Mouse (Mus musculus) natural killer cell, adult 2 months (primary cell): ENCODE measurements around the gene Rgl3.

ENCODE experiments used
- DNase-seq, 2 experiments: peaks; one replicate each; pipeline ENCODE4 v3.0.0; 2022; ENCODE audit warnings: low spot score in 2 of 2

Gene Rgl3

DNA sequence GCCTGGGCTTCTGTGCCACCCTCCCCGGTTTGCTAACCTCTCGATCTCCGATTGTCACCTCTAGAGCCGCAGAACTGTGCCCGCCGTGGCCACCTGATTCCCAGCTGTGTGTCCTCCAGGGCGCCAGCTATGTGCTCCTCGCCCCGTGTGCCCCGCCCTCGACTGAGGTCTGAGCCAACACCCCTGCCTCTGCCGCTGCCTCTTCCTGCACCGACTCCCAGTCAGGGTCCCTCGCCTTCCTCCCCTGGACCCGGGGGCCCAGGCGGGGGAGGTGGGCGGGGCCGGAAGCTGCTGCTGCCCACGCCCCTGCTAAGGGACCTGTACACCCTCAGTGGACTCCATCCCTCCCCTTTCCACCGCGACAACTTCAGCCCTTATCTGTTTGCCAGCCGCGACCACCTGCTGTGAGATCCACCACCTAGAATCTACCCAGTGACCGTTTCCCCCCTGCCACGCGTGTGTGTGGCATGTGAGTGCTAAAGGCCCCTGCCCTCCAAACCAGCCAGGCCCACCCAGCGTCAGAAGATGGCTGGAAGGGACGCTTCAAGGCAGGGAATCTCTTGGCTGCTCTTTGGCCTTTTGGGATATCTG is 41.6 kb downstream of the Rgl3 start:
- no peak for DNase-seq

DNA sequence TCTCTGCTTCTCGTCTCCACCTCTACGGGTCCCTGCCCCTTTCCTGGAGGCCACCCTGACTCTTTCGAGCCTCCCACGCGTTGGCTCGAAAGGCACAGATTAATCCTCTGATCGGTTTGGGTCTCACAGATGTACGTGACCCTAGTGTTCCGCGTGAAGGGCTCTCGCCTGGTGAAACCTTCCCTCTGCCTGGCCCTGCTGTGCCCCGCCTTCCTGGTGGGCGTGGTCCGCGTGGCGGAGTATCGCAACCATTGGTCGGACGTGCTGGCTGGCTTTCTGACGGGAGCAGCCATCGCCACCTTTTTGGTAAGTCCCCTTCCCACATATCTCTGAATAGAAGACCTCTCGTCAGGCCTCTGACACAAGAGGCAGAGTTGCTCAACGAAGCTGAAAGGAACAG is 45.0 kb downstream of the Rgl3 start:
- DNase-seq = no peak

DNA sequence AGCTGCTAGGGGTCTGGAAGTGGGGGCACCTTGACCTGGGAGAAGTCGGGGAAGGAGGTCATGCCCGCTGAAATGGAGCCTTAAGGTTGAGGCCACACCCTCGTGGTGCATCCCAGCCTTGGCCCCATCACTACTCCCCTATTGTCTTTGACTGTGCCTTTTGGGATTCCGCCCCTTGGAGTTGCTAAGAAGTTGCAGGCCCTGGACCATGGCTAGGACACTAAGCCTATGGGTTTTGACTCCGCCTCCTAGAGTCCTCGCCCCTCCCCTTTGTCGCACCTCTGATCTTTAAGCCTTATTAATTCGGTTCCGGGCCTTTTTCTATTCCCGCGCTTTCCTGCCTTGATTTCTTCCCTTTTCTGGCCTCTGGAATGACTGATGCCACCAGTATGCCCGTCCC is 45.6 kb downstream of the Rgl3 start:
- DNase-seq = no peak

DNA sequence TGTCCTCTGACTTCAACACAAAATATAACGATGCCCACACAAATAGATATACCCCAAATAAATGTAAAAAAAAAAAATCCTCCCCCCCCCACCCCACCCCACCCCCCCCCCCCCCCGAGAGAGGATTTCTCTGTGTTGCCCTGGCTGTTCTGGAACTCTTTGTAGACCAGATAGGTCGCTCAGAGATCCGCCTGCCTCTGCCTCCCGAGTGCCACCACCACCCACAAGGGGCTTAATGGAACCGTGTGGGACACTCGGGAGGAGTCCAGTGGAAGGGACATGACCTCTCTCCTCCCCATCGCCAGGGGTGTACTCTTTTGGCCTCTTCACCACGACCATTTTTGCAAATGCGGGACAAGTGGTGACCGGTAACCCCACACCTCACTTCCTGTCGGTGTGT is 46.2 kb downstream of the Rgl3 start:
- DNase-seq = no peak

DNA sequence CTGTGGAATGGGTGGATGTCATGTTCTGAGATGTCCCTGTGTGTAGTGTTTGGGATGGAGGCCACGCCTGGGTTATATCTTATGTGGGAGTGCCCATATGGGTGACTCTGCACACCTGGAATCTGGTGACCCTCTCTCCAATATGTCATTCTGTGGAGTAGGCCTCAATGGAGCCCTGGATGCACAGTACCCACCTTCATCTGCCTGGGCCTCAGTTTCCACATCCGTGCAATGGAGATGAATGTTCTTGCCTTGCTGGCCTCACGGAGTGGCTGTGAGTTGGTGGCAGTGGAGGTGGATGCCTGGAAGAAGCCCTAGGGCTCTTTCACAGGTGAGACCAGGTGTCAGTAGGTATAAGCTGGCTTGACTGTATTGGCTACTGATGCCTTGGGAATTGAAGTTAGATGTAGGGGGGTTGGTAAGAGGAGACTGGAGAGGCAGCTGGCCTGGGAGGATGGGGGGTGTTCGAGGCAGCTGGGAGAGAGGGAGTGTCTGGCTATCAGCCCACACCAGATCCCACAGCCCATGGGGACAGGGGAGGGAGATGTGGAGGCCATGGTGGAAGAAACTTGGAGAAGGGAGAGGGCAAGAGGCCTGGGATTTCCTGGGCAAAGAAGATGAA is 50.9 kb downstream of the Rgl3 start:
- no peak for DNase-seq

DNA sequence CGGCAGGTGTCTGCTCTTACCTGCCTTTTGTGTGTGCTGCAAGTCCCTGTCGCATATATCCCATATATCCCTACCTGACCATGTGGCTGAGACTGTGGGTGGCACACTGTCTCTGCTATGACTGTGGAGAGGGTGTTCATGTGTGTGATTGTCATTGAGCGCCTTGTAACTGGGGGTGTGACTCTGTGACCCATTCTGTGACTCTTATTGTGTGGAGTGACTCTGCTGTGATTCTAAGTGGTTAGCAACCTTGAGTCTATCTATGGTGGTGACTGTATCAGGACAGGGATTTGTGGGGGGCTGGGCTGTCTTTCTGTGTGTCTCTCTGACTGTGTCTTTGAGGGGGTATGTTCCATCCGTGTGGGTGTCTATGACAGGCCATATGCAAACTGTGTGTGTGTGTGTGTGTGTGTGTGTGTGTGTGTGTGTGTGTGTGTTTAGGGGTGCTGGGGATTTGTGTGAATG is 51.5 kb downstream of the Rgl3 start:
- no peak for DNase-seq

DNA sequence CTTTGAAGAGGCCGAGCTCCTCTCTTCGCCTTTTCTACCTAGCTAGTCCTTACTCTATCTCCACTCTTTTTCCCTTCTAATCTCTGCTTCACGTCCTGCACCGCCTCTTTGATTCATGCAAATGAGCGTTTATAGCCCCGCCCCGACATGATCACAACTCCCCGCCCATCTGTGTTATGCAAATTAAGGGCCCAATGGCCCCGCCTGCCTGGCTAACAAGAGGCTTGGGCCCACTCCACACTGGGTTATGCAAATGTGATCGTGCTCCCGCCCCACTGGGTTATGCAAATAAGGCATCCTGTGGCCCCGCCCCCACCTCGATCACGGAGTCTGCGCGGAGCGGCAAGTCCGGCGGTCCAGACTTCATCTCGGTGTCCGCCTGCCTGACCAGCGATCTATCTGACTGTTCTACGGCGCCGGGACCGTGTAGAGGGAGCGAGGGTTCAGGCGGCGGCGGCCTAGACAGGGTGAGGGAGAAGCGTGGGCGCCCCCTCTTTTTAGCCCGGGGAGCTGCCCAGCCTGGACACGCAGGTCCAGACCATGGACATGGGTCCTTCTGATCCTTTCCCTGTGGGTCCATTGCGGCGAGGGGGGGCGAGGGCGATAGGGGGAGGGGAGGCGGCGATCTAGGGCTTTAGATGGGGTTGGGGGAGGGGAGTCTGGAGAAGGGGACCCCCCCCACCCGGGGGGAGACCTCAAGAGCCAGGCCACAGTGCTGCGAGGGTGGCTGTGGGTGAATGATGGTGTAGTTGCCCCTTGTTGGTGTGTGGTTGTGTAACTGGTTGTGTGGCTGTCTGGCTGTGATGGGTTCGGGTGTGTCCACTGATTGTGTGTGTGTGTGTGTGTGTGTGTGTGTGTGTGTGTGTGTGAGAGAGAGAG is 52.3 kb downstream of the Rgl3 start, which contains the start of gene Plppr2:
Gene Plppr2 (plus strand): TSS at position 342 of the 879 bp plus-strand sequence.
- DNase-seq = peak; percentile 88 to 92

DNA sequence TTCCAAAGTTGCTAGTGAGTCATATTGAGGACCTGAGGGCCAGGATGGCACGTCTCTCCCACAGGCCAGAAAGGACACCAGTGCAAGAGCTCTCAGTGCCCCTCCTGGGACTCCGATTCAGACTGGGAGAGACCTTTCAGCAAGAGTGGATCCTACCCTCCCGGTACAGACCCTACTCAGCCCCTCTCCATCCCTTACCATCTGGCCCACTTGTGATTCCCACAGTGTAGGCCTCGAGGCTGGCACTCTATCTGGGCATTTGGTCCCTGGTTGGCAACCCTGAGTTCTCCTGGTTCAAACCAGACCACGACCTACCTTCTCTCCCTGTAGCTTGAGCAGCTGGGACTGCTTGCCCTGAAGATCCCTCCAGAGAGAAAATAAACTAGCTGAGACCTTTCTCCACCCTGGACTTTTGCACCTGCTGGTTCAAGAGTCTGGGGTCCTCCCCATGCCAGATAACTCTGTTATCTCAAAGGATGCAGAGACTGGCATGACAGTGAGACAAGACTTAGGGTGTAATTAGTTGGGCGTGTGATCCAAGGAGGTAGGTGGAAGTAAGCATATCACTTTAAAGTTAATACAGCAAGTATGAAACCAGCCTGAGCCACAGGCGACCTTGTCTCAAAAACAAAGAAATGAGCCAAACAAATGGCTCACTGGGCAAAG is 53.6 kb downstream of the Rgl3 start:
- no peak for DNase-seq

DNA sequence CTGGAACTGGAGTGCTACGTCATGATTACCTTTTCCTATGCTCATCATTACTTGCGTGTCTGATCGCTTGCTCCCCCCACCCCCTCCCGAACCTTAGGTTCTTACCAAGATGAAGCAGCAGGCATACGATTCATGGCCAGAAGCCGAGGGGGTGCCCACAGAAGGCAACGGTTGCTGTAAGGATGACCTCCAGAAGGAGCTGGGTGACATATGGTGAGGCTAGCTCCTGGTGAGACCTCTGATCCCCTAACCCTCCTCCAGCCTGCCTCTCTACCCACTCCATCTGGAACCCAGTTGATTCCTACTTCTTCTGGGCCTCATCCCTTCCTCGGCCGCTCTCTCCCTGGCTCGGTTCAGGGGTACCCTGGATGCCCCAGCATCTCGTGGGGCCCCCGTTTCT is 55.2 kb downstream of the Rgl3 start:
- DNase-seq = no peak

DNA sequence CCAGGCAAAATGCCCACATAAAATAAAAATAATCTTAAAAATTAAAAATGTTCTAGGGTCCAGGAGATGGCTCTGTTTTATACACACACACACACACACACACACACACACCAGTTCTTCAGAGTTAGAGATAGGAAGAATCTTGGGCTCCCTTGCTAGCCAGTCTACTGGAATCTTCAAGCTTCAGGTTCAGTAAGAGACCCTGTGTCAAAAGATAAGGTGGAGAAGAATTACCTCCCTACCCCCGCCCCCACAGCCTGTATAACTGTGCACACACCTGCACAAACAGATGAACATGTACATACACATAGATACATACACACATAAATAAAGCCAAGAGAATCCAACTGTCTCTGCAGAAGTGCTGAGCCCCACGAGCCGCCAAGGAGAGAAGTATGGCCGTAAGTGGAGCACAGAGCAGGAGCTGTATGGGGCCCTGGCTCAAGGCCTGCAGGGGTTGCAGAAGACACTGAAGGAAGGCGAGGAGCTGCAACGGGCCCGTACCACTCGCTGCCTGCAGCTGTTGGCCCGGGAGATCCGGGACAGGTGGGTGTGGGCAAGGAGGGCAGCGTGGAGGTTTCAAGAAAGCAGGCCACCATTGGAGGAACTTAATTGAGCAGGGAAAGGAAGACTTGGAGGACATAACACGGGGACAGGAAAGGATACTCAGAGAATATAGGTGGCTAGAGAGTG is 56.7 kb downstream of the Rgl3 start:
- no peak for DNase-seq

DNA sequence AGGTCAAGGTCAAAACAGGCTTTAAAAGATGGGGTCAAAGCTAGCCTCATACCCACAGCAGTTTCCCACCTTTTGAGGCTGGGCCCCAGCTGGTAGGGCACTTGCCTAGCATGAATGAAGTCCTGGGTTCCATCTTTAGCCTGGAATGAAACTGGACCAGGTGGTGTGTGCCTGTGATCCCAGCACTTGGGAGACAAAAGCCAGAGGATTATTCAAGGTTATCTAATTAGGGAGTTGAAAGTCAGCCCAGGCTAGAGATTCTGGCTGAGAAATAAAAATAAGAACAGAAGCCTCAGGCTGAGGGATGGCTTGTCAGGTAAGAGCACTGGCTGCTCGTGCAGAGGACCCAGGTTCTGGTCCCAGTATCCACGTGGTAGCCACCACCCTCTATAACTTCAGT is 57.2 kb downstream of the Rgl3 start:
- no peak for DNase-seq

DNA sequence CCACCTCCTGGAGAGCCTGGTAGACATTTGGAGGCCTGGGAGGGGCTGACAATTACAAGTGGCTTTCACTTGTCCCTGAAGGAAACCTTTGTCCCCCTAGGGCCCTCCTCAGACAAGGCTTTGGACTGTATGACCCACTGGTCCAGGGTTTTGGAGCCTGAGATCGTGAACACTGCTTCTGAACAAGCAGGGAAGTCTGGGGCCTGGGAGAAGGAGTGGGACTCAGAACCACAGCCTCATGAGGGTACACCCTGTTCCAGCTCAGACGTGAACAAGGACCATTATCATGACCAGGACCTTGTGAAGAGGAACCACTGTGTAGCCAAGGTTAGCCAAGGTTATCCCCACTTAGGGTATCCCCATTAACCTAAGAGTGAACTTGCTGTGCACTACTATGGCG is 60.0 kb downstream of the Rgl3 start:
- no peak for DNase-seq

DNA sequence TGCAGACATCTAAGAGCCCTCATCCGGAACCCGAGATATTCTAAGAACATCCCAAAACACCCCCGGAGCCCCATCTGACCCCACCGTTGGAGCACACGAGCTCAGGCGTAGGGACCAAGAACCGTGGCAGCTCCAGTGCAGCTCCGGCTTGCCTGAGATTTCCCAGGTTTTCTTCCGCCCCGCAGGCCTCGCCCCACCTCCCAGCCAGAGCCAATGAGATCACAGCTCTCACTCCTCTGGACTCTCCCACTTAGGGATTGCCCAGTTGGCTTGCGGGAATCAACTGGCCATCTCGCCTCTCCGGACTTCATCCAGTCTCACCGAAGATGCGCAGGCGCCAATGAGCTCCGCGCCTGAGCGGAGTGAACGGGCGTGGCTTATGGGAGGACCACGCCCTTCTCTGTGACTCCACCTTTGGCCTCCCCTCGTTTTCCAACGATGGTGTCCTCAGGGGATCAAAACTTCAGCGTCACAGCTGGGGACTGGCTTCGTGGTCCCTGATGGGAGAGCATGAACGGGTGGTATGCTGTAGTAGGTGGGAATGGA is 62.0 kb downstream of the Rgl3 start, which contains the start of the genes Ccdc159 and Tmem205:
Gene Ccdc159 (plus strand): TSS at position 264 of the 546 bp plus-strand sequence.
Gene Tmem205 (minus strand): TSS at position 349 of the 546 bp plus-strand sequence.
- no peak for DNase-seq

DNA sequence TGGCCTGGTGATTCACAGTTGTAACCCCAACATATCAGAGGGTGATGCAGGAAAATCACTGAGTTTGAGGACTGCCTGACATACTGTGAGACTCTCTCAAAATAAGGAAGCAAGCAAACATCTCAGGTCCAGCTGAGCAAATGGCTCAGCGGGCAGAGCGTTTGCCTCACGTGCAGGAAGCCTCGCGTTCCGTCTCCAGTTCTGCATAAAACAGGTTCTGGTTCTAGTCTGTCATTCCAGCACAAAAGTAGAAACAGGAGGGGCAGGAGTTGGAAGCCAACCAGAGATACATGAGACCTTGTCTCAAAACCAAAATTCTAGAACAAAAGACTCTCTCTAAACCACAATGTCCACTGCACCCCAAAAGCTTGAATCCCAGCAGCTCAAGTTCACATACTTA is 62.5 kb downstream of the Rgl3 start:
- no peak for DNase-seq

DNA sequence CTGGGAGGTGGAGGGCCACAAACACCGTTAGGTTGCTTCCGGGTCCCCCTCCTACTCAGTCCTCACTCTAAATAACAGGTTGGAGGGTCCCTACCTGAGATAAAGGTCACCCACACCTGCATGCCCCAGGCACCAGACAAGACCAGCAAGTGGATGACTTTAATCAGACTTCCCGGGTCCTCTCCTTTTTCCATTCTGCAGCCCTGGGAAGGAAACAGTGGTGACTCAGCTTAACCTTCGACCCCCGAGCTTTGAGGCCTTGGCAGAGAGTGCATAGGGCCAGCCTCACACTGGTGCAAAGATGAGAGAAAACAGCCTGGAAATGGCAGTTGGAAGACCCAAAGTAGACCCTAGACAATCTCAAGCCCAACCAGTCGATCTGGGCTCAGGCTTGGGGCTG is 63.1 kb downstream of the Rgl3 start:
- DNase-seq = no peak

DNA sequence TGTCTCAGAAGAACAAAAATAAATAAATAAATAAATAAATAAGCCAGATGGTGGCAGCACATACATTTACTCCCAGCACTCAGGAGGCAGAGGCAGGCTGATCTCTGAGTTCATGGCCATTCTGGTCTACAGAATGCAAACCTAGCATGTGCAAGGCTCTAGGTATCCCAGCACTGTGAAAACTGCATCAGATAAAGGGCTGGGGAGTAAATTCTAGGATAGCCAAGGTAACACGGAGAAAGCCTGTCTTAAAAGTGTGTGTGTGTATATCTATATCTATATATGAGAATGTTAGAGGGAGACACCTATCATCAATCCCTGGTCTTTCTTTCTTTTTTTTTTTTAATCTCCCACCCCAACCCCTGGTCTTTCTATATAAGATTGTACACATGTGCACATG is 63.7 kb downstream of the Rgl3 start:
- no peak for DNase-seq

DNA sequence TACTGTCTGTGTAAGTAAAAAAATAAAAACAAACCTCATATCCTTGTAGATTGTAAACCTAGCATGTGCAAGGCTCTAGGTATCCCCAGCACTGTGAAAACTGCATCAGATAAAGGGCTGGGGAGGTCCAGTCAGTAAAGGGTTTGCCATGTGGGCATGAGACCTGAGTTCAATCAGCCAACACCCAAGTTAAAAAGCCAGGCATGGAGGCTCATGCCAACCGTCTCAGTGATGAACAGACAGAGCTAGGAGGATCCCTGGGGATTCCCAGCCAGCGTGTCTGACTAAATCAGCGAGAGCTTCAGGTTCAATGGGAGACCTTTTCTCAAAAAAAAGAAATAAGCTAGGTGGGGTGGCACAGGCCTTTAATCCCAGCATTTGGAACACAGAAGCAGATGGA is 64.2 kb downstream of the Rgl3 start:
- no peak for DNase-seq

DNA sequence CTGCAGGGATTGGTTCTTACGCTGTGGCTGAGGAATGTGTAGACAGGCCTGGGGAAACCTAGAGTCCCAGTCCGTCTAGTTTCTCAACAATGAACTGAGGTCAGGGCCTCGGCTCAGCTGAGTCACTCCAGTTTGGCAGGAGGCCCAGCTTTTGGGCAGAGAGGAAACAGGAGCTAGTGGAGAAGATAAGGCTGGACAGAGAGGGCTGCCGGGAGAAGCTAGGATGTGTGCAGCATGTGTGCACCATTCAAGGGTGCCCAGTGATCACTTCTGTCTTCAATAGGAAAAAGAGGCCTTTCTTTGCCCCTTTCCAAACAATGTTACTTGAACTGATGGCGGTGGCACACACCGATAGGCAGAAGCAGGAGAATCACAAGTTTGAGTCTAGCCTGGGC is 65.2 kb downstream of the Rgl3 start:
- DNase-seq = no peak

DNA sequence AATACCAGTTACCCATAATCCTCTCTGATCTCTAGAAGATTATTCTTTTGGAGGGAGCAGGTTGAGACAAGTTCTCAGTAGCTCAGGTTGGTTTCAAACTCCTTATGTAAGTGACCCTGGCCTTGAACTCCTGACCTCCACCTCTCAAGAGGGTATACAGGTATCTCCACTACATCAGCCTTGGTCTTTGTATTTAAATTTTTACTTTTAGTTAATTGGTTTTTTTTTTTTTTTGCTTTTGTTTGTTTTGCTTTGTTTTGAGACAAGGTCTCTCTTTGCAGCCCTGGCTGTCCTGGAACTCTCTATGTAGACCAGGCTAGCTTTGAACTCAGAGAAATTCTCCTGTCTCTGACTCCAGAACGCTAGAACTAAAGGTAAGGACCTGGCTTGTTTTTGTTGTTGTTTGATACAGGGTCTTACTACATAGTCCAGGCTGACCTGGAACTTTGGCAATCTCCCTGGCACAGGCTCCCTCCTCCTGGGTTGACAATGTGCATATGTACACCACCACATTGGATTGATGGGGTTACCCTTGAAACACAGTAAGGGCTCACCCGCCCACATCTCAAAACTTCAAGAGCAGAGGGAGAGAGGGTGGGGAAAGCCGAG is 65.7 kb downstream of the Rgl3 start:
- no peak for DNase-seq

DNA sequence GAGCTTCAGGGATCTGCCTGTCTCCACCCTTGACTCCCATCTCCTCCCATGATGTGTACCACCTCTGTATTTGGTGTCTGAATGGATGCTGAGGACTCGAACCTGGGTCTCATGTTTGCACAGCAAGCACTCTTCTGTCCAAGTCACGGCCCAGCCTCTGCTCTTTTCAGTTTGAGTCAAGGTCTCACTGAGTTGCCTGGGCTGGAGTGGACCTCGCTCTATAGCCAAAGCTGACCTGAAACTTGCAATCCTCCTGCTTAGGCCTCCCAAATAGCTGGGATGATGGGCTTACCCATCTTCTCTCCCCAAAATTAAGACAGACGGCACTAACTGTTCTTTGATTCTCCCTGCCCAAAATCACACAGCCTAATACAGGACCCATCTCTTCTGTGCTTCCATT is 66.2 kb downstream of the Rgl3 start:
- no peak for DNase-seq
